Mouse (Mus musculus) heart, adult 2 months (tissue): ENCODE data around the gene Tmod2.
"Not testable (repeated sequence)": the region's sequence is repeated elsewhere in the genome, so short reads cannot be mapped to it uniquely, and the experiment has no call there.

ENCODE experiments used
- CTCF ChIP-seq: fragments of 200-600 bp; IDR thresholded peaks from 2 replicates; pipeline ENCODE4 v1.8.1; 2022; ENCODE audit warnings: antibody characterized with exemption, mild to moderate bottlenecking, moderate library complexity
- EP300 ChIP-seq: fragments of 200-500 bp; IDR thresholded peaks from 2 replicates; pipeline ENCODE4 v1.6.1; 2011; ENCODE audit warnings: low read depth, low read length, control low read depth; ENCODE audit not compliant: insufficient read depth
- POLR2A ChIP-seq: fragments of 200-500 bp; IDR thresholded peaks from 2 replicates; pipeline ENCODE4 v1.6.1; 2011; ENCODE audit warnings: mild to moderate bottlenecking, low read depth, low read length, control low read depth; ENCODE audit not compliant: insufficient read depth

GRCm38 (mm10) chr9:75656456-75656855 is 45.3 kb upstream of the Tmod2 start:
- TF ChIP-seq CTCF, POLR2A, EP300: not testable (repeated sequence)
